In genomic region chr19:3668551-3668950, GRCm38 (mm10) we compare ENCODE assay signal across 9 mouse cellular contexts. TPM values are rescaled to one million over a fixed set of nuclear protein-coding genes. Genes with fewer than 3 reads are reported as not detected.
DNase-seq lines count a peak whose midpoint lies in the region; ATAC-seq and TF ChIP-seq lines count a peak whose summit lies in the region.
"Had no signal": no experiment of that assay in that cellular context is flagged by ENCODE, and none has a peak within 500 bp of the region (broad histone marks: within the 10 kb centered on the region; RNA-seq: fewer than 3 reads in every experiment).

No protein-coding gene starts in this region.

- peaks cover 21% of the 10 kb centered on the region for H3K36me3 ChIP-seq in hindbrain, embryonic 10.5 days
- no peaks in the 10 kb centered on the region for H3K36me3 ChIP-seq in hindbrain, embryonic 14.5 days (replicated peaks; ENCODE audit: control insufficient read depth, insufficient read depth)
- 0 out of 2 replicates have a peak, but pooled peaks cover 2% of the 10 kb centered on the region for H3K36me3 ChIP-seq in midbrain, embryonic 13.5 days
- no peaks in the 10 kb centered on the region for H3K36me3 ChIP-seq in midbrain, embryonic 16.5 days (ENCODE audit: control insufficient read depth, insufficient read depth, low read length)
- peaks cover 36% of the 10 kb centered on the region for H3K36me3 ChIP-seq in limb, embryonic 10.5 days
- H3K36me3 ChIP-seq in stomach, postnatal 0 days (ENCODE audit: control insufficient read depth, insufficient read depth, low read length), result no peaks in the 10 kb centered on the region
- H3K36me3 ChIP-seq: neural tube, embryonic 15.5 days had no signal

- H3K4me2 ChIP-seq in hindbrain, embryonic 14.5 days (replicated peaks), result no peak overlapping the region
- no peak overlapping the region for H3K4me2 ChIP-seq in midbrain, embryonic 13.5 days (replicated peaks)
- no peak overlapping the region for H3K4me2 ChIP-seq in midbrain, embryonic 16.5 days (ENCODE audit: low read length)
- H3K4me2 ChIP-seq in stomach, postnatal 0 days (replicated peaks; ENCODE audit: low read depth), result no peak overlapping the region
- H3K4me2 ChIP-seq: neural tube, embryonic 15.5 days had no signal

- no peak for DNase-seq in hindbrain, embryonic 10.5 days (ENCODE audit: low spot score)
- DNase-seq in hindbrain, embryonic 14.5 days (ENCODE audit: low spot score), result no peak
- no peak for DNase-seq in limb, embryonic 10.5 days (ENCODE audit: low spot score)
- no peak for DNase-seq in stomach, postnatal 0 days (ENCODE audit: low spot score)
- no peak for DNase-seq in embryo, embryonic 9.5 days (ENCODE audit: extremely low spot score)
- DNase-seq in layer of hippocampus, adult 9-11 months, result no peak

- no peak for TF ChIP-seq CTCF in stomach, postnatal 0 days (IDR thresholded peaks at IDR 0.05; ENCODE audit: low read depth)

- H3K27me3 ChIP-seq in hindbrain, embryonic 10.5 days (ENCODE audit: insufficient read depth, poor library complexity, severe bottlenecking), result no peaks in the 10 kb centered on the region
- no peaks in the 10 kb centered on the region for H3K27me3 ChIP-seq in hindbrain, embryonic 14.5 days (ENCODE audit: control insufficient read depth, insufficient read depth, low read length)
- H3K27me3 ChIP-seq in midbrain, embryonic 13.5 days, result no peaks in the 10 kb centered on the region
- H3K27me3 ChIP-seq in midbrain, embryonic 16.5 days (ENCODE audit: control insufficient read depth, insufficient read depth, low read depth, low read length), result no peaks in the 10 kb centered on the region
- H3K27me3 ChIP-seq in limb, embryonic 10.5 days (ENCODE audit: low read depth, poor library complexity, severe bottlenecking), result no peaks in the 10 kb centered on the region
- H3K27me3 ChIP-seq in stomach, postnatal 0 days (ENCODE audit: control insufficient read depth, insufficient read depth, low read length), result no peaks in the 10 kb centered on the region
- H3K27me3 ChIP-seq: neural tube, embryonic 15.5 days had no signal

- H3K9ac ChIP-seq in hindbrain, embryonic 14.5 days, result no peak overlapping the region
- 0 out of 2 replicates have a peak overlapping the region, but pooled peaks have one; percentile 14 for H3K9ac ChIP-seq in midbrain, embryonic 13.5 days (replicated peaks)
- no peak overlapping the region for H3K9ac ChIP-seq in midbrain, embryonic 16.5 days (ENCODE audit: low read depth, low read length)
- no peak overlapping the region for H3K9ac ChIP-seq in stomach, postnatal 0 days (ENCODE audit: low read length)
- H3K9ac ChIP-seq: neural tube, embryonic 15.5 days had no signal

- peaks cover 47% of the 10 kb centered on the region for H3K4me1 ChIP-seq in hindbrain, embryonic 10.5 days (replicated peaks)
- no peaks in the 10 kb centered on the region for H3K4me1 ChIP-seq in hindbrain, embryonic 14.5 days (replicated peaks; ENCODE audit: control insufficient read depth, insufficient read depth, low read length)
- 0 out of 2 replicates have a peak, but pooled peaks cover 6% of the 10 kb centered on the region for H3K4me1 ChIP-seq in midbrain, embryonic 13.5 days (replicated peaks)
- no peaks in the 10 kb centered on the region for H3K4me1 ChIP-seq in midbrain, embryonic 16.5 days (ENCODE audit: control insufficient read depth, insufficient read depth, low read length)
- peaks cover 62% of the 10 kb centered on the region for H3K4me1 ChIP-seq in limb, embryonic 10.5 days
- H3K4me1 ChIP-seq in stomach, postnatal 0 days (replicated peaks; ENCODE audit: control insufficient read depth, insufficient read depth), result peaks cover 21% of the 10 kb centered on the region

- WGBS in hindbrain, embryonic 10.5 days, result 84% methylated on average over 10 of the region's 10 CpGs
- WGBS in hindbrain, embryonic 14.5 days, result 88% methylated on average over 10 of the region's 10 CpGs
- WGBS in midbrain, embryonic 13.5 days, result 85% methylated on average over 10 of the region's 10 CpGs
- whole genome bisulfite sequencing in midbrain, embryonic 16.5 days, result 83% methylated on average over 10 of the region's 10 CpGs
- WGBS in limb, embryonic 10.5 days, result 87% methylated on average over 10 of the region's 10 CpGs
- 64% methylated on average over 10 of the region's 10 CpGs for whole genome bisulfite sequencing in stomach, postnatal 0 days

- H3K4me3 ChIP-seq in hindbrain, embryonic 10.5 days, result no peak overlapping the region
- no peak overlapping the region for H3K4me3 ChIP-seq in hindbrain, embryonic 14.5 days (replicated peaks; ENCODE audit: low read length)
- no peak overlapping the region for H3K4me3 ChIP-seq in midbrain, embryonic 13.5 days (replicated peaks)
- H3K4me3 ChIP-seq in midbrain, embryonic 16.5 days (ENCODE audit: low read depth, low read length), result no peak overlapping the region
- no peak overlapping the region for H3K4me3 ChIP-seq in limb, embryonic 10.5 days
- H3K4me3 ChIP-seq in stomach, postnatal 0 days (ENCODE audit: low read depth, low read length), result no peak overlapping the region
- H3K4me3 ChIP-seq: neural tube, embryonic 15.5 days had no signal

- TF ChIP-seq EP300 in stomach, postnatal 0 days (optimal IDR thresholded peaks at IDR 0.05), result no peak

- peak overlapping the region; percentile 75 for H3K27ac ChIP-seq in hindbrain, embryonic 10.5 days
- H3K27ac ChIP-seq in hindbrain, embryonic 14.5 days, result no peak overlapping the region
- H3K27ac ChIP-seq in midbrain, embryonic 13.5 days, result no peak overlapping the region
- no peak overlapping the region for H3K27ac ChIP-seq in midbrain, embryonic 16.5 days (ENCODE audit: low read length)
- H3K27ac ChIP-seq in limb, embryonic 10.5 days, result peak overlapping the region; percentile 69
- H3K27ac ChIP-seq in stomach, postnatal 0 days (replicated peaks), result peak overlapping the region; percentile 74; the same call in 1 of the 2 replicates

- ATAC-seq in hindbrain, embryonic 14.5 days (ENCODE audit: low FRiP score), result no peak
- ATAC-seq in midbrain, embryonic 13.5 days, result no peak
- no peak for ATAC-seq in midbrain, embryonic 16.5 days
- ATAC-seq in stomach, postnatal 0 days (ENCODE audit: low FRiP score, low TSS enrichment), result no peak

- H3K9me3 ChIP-seq in hindbrain, embryonic 10.5 days, result peaks cover 10% of the 10 kb centered on the region
- no peaks in the 10 kb centered on the region for H3K9me3 ChIP-seq in hindbrain, embryonic 14.5 days (ENCODE audit: control insufficient read depth, low read length)
- H3K9me3 ChIP-seq in midbrain, embryonic 13.5 days, result no peaks in the 10 kb centered on the region
- H3K9me3 ChIP-seq in midbrain, embryonic 16.5 days (replicated peaks; ENCODE audit: control insufficient read depth, low read length, poor library complexity, severe bottlenecking), result no peaks in the 10 kb centered on the region
- H3K9me3 ChIP-seq in limb, embryonic 10.5 days (replicated peaks), result peaks cover 2% of the 10 kb centered on the region; the same call in 1 of the 2 replicates
- H3K9me3 ChIP-seq in stomach, postnatal 0 days (ENCODE audit: control insufficient read depth, low read length), result no peaks in the 10 kb centered on the region
- H3K9me3 ChIP-seq: neural tube, embryonic 15.5 days had no signal

RNA-seq across cellular contexts. Expression of gene Lrp5, which starts 17.8 kb away (rescaled TPM):
- polyA plus RNA-seq in hindbrain, embryonic 10.5 days (2016; fragmentation: Nextera tagmentation; extraction: Ambion mirVana), result 3.1 and 3.5 TPM in 2 replicates
- polyA plus RNA-seq in hindbrain, embryonic 14.5 days (2014; fragmentation: Nextera tagmentation; extraction: Ambion mirVana), result 1.4 and 1.8 TPM in 2 replicates
- polyA plus RNA-seq in midbrain, embryonic 13.5 days (2015; fragmentation: Nextera tagmentation; extraction: Ambion mirVana), result 1.5 and 1.7 TPM in 2 replicates
- 0.89 and 0.92 TPM in 2 replicates for polyA plus RNA-seq in midbrain, embryonic 16.5 days (2015; fragmentation: Nextera tagmentation; extraction: Ambion mirVana)
- polyA plus RNA-seq in limb, embryonic 10.5 days (2016; fragmentation: Nextera tagmentation; extraction: Ambion mirVana), result 6.6 and 8.2 TPM in 2 replicates
- 2.6 and 2.7 TPM in 2 replicates for polyA plus RNA-seq in stomach, postnatal 0 days (2015; fragmentation: Nextera tagmentation; extraction: Ambion mirVana)

RNA-seq across cellular contexts. Expression of gene 1810055G02Rik, which starts 39.5 kb away (rescaled TPM):
- 45.7 and 46.9 TPM in 2 replicates for polyA plus RNA-seq in hindbrain, embryonic 10.5 days (2016; fragmentation: Nextera tagmentation; extraction: Ambion mirVana)
- 34.0 and 38.1 TPM in 2 replicates for polyA plus RNA-seq in hindbrain, embryonic 14.5 days (2014; fragmentation: Nextera tagmentation; extraction: Ambion mirVana)
- polyA plus RNA-seq in midbrain, embryonic 13.5 days (2015; fragmentation: Nextera tagmentation; extraction: Ambion mirVana), result 27.9 and 30.1 TPM in 2 replicates
- 33.3 and 33.4 TPM in 2 replicates for polyA plus RNA-seq in midbrain, embryonic 16.5 days (2015; fragmentation: Nextera tagmentation; extraction: Ambion mirVana)
- polyA plus RNA-seq in limb, embryonic 10.5 days (2016; fragmentation: Nextera tagmentation; extraction: Ambion mirVana), result 43.8 and 47.2 TPM in 2 replicates
- polyA plus RNA-seq in stomach, postnatal 0 days (2015; fragmentation: Nextera tagmentation; extraction: Ambion mirVana), result 17.1 and 18.8 TPM in 2 replicates

Comparison
In these comparisons a context has a peak if more than half of its experiments do, and no peak if none do; other contexts are left out.
1. H3K27ac ChIP-seq: peak in hindbrain, embryonic 10.5 days (single experiment), limb, embryonic 10.5 days (single experiment) and stomach, postnatal 0 days (single experiment); none in hindbrain, embryonic 14.5 days (single experiment), midbrain, embryonic 13.5 days (single experiment) and midbrain, embryonic 16.5 days (single experiment).